Mouse (Mus musculus) liver, adult 2 months (tissue): ENCODE measurements around the gene Il20ra. TPM values are rescaled to one million over a fixed set of nuclear protein-coding genes. Genes with fewer than 3 reads are reported as not detected.
"Not testable (repeated sequence)": the region's sequence is repeated elsewhere in the genome, so short reads cannot be mapped to it uniquely, and the experiment has no call there.

ENCODE experiments used
- DNase-seq: peaks from one replicate; pipeline ENCODE4 v3.0.0-alpha.2; 2011; ENCODE audit warnings: low read depth, low spot score; ENCODE audit errors: extremely low read depth
- H3K27ac ChIP-seq: fragments of 200-500 bp; replicated peaks from 2 replicates; pipeline ENCODE4 v1.5.1; 2012; ENCODE audit warnings: low read depth, mild to moderate bottlenecking, control low read depth, inconsistent platforms, low read length; ENCODE audit not compliant: insufficient read depth
- H3K27me3 ChIP-seq: fragments of 200-500 bp; 2 replicates; pipeline ENCODE4 v1.6.1; 2012; ENCODE audit warnings: mild to moderate bottlenecking, moderate library complexity, low read length, inconsistent platforms; ENCODE audit not compliant: control insufficient read depth, insufficient read depth
- H3K36me3 ChIP-seq: fragments of 200-500 bp; 2 replicates; pipeline ENCODE4 v1.6.1; 2012; ENCODE audit warnings: low read length, inconsistent platforms; ENCODE audit not compliant: control insufficient read depth, insufficient read depth
- H3K4me1 ChIP-seq: fragments of 200-500 bp; 2 replicates; pipeline ENCODE4 v1.6.1; 2011; ENCODE audit warnings: low read length; ENCODE audit not compliant: control insufficient read depth, insufficient read depth
- H3K4me3 ChIP-seq: fragments of 200-500 bp; 2 replicates; pipeline ENCODE4 v1.5.1; 2011; ENCODE audit warnings: low read depth, mild to moderate bottlenecking, control low read depth, low read length, moderate library complexity; ENCODE audit not compliant: insufficient read depth
- H3K79me2 ChIP-seq: fragments of 200-500 bp; 2 replicates; pipeline ENCODE4 v1.6.1; 2012; ENCODE audit warnings: inconsistent platforms, mild to moderate bottlenecking, low read length, moderate library complexity; ENCODE audit not compliant: control insufficient read depth, insufficient read depth
- H3K9ac ChIP-seq: fragments of 200-500 bp; 2 replicates; pipeline ENCODE4 v1.6.1; 2012; ENCODE audit warnings: low read depth, mild to moderate bottlenecking, control low read depth, inconsistent platforms, low read length
- CTCF ChIP-seq: fragments of 200-500 bp; IDR thresholded peaks from 2 replicates; pipeline ENCODE4 v1.5.1; 2011; ENCODE audit warnings: low read depth, low read length, control low read depth
- POLR2A ChIP-seq: fragments of 200-500 bp; IDR thresholded peaks from 2 replicates; pipeline ENCODE4 v1.6.1; 2011; ENCODE audit warnings: low read length, control low read depth; ENCODE audit not compliant: insufficient read depth; ENCODE audit errors: extremely low read depth
- WGBS: fragments of 180-500 bp; shearing (Covaris S2); methylation state at CpG from one replicate; pipeline ENCODE4 v1.1.7; 2018; 5-methylcytosine and 5-hydroxymethylcytosine counted together
- polyA plus RNA-seq: library from polyadenylated mRNA; depleted of rRNA; stranded (reverse); fragments of >200 nt; gene quantifications from 2 replicates; pipeline ENCODE4 v1.2.3, GENCODE M21; 2012
- total RNA-seq: library from RNA; depleted of rRNA; stranded (reverse); fragments of >200 nt; gene quantifications from 2 replicates; pipeline ENCODE4 v1.2.3, GENCODE M21; 2014

Il20ra gene
- total and polyA plus RNA-seq, 2 experiments, result not detected

DNA sequence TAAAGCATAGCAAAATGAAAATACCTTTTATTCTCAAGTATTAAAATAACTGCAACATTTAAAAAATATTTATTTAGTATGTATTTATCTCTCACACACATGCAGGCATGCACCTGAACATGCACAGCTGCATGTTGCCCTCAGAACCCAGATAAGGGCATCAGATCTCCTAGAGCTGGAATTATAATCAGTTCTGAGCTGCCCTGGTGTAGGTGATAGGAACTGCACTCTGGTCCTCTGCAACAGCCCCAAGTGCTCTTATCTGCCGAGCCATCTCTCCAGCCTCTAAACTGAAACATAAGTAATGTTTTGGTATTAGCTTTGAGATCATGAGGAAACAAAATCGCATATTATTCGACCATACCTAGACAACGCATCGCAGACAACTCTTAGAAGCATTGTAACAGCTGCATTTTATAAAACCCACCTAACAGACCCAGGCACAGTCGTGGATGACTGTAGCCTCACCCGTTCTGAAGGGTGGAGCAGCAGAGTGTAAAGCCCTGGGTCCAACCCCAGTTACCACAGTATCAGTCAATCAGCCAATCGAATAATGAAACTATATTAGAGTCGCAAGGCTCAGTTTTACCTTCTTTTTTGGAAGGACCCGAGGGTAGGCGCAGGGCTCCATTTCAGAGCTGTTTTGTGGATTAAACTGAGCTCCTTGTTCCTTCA, 11.9 kb downstream of the Il20ra start:
- WGBS, result 86% methylated on average over 11 of the region's 11 CpGs
- Histone ChIP-seq H3K36me3 (no peaks in the 10 kb centered on the region), H3K4me1 (no peaks in the 10 kb centered on the region), H3K27ac (no peak overlapping the region), H3K4me3 (no peak overlapping the region), H3K27me3 (no peaks in the 10 kb centered on the region), H3K9ac (no peak overlapping the region), H3K79me2 (no peaks in the 10 kb centered on the region)
- no peak for TF ChIP-seq CTCF
- TF ChIP-seq POLR2A, result no peak
- DNase-seq, result no peak

DNA sequence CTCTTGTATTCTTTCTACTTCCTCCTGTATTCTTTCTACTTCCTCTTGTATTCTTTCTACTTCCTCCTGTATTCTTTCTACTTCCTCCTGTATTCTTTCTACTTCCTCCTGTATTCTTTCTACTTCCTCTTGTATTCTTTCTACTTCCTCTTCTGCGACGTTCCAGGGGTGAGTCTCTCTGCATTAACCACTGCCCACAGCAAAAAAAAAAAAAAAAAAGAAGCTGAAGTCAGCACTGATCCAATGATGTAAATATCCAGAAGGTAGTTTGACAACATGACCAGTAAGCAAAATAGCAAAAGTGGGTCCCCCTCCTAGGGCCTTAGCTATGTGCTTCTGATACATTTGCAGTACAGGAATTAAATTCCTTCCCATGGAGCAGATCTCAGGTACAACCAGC, 26.1 kb downstream of the Il20ra start:
- 74% methylated on average over 2 of the region's 2 CpGs for WGBS
- not testable (repeated sequence) for H3K9ac ChIP-seq, H3K4me3 ChIP-seq, H3K27me3 ChIP-seq, DNase-seq, H3K4me1 ChIP-seq, H3K79me2 ChIP-seq, H3K27ac ChIP-seq, H3K36me3 ChIP-seq

DNA sequence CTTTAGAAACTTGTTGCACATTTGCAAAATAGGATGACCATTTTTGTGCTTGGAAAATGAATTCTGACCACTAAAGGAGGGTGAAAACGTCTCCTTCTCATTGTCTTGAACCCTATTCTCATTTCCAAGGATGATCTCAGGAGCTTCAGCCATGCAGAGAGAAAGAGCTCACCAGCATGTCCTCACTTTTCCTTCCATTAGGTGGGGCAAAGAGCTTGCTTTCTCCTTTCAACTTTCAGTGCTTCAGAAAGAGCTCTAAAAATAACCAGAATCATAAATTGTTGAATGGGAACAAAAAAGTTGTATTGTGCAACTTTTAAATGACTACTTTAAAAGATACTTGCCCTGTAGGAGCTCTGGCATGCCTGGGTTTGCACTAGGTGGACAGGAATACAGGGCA, 33.3 kb downstream of the Il20ra start:
- 29% methylated on average over 1 of the region's 1 CpGs for WGBS
- Histone ChIP-seq H3K27ac (no peak overlapping the region), H3K4me3 (no peak overlapping the region), H3K36me3 (no peaks in the 10 kb centered on the region), H3K27me3 (no peaks in the 10 kb centered on the region), H3K9ac (no peak overlapping the region), H3K4me1 (no peaks in the 10 kb centered on the region), H3K79me2 (no peaks in the 10 kb centered on the region)
- DNase-seq, result peak; percentile 45
- no peak for TF ChIP-seq POLR2A
- no peak for TF ChIP-seq CTCF

DNA sequence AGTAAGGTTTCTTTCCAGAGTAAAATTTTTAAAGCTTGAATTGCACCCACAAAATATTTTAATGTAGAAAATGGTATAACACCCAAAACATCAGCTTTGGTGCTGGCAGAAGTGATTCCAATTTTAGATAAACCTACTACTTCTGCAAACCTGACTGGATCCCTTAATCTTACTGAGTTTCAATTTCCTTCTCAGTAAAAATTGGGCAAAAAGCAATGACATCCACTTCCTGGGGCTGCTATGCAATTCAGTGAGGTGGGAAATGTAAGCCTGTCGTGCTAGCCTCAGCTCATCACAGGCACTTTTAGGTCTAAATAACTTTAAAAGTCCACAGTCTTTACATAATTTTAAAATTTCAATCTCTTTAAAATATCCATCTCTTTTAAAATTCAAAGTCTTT, 33.8 kb downstream of the Il20ra start:
- H3K27me3 ChIP-seq, result no peaks in the 10 kb centered on the region
- no peaks in the 10 kb centered on the region for H3K4me1 ChIP-seq
- no peak overlapping the region for H3K27ac ChIP-seq
- H3K9ac ChIP-seq, result no peak overlapping the region
- no peak for DNase-seq
- no peak overlapping the region for H3K4me3 ChIP-seq
- no peaks in the 10 kb centered on the region for H3K79me2 ChIP-seq
- no peaks in the 10 kb centered on the region for H3K36me3 ChIP-seq
- 87% methylated on average over 1 of the region's 1 CpGs for WGBS
- TF ChIP-seq POLR2A, result no peak
- TF ChIP-seq CTCF, result no peak

DNA sequence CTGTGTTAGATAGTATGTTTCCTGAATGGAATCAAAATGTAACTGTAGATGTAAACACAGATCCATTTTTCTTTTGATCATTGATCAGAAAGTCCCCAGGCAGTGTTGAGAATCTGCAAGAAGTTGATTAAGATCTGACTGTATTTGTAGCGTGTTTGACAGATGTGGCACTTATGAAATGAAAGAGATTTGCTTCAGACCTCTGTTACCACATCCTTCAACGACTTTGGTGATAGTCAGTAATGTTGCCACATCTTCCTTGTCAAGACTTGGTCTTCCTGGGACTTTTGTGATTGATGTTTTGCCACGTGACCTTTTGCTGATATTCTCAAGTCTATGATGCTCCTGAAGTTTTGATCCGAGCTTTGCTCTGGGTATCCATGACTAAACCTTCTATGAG, 35.3 kb downstream of the Il20ra start:
- H3K79me2 ChIP-seq, result no peaks in the 10 kb centered on the region
- no peaks in the 10 kb centered on the region for H3K36me3 ChIP-seq
- H3K27me3 ChIP-seq, result no peaks in the 10 kb centered on the region
- no peak for TF ChIP-seq POLR2A
- no peak for TF ChIP-seq CTCF
- H3K27ac ChIP-seq, result no peak overlapping the region
- DNase-seq, result no peak
- H3K4me1 ChIP-seq, result no peaks in the 10 kb centered on the region
- H3K9ac ChIP-seq, result no peak overlapping the region
- no peak overlapping the region for H3K4me3 ChIP-seq
- 57% methylated on average over 4 of the region's 4 CpGs for WGBS

DNA sequence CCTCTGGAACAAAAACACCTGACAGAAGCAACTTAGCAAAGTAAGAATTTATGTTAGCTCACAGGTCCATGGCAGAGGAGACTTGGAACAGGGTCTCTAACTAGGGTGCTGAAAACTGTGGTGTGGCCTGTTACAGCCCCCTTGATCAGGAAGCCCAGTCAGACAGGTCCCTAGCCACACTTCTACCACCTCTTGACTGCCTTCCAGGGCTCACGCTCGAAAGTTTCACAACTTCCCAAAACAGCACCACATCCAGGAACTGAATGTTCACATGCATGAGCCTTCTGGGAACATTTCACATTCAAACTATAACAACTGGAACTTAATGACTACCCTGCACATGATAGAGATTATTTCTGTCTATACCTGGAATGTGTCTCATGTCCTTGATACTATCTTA, 53.1 kb downstream of the Il20ra start:
- no peak for TF ChIP-seq POLR2A
- TF ChIP-seq CTCF, result no peak
- DNase-seq, result no peak
- Histone ChIP-seq H3K27ac (no peak overlapping the region), H3K4me1 (no peaks in the 10 kb centered on the region), H3K4me3 (no peak overlapping the region), H3K27me3 (no peaks in the 10 kb centered on the region), H3K9ac (no peak overlapping the region), H3K36me3 (no peaks in the 10 kb centered on the region), H3K79me2 (no peaks in the 10 kb centered on the region)
- 70% methylated on average over 2 of the region's 2 CpGs for WGBS
